Mouse (Mus musculus): ENCODE data around the gene Slc2a4.
"Not testable (repeated sequence)": the region's sequence is repeated elsewhere in the genome, so short reads cannot be mapped to it uniquely, and the experiment has no call there.

The Slc2a4 gene

DNA sequence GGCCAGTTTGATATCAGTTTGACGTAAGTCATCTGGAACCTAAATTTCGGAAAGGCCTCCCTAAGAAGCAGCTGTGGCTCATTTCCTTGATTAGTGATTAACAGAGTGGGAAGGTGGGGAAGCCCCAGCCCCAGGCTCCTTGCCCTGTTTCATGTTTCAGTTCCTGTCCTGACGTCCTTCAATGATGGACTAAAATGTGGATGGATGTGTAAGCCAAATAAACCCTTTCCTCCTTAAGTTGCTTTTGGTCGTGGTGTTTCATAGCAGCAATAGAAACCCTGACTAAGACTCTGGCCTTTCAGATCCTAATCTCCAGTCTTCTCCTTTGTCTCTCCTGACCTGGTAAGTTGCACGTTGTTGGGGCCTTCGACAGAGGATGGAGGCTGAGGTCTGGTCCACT, 22.2 kb upstream of the Slc2a4 start:
- no peak for DNase-seq

DNA sequence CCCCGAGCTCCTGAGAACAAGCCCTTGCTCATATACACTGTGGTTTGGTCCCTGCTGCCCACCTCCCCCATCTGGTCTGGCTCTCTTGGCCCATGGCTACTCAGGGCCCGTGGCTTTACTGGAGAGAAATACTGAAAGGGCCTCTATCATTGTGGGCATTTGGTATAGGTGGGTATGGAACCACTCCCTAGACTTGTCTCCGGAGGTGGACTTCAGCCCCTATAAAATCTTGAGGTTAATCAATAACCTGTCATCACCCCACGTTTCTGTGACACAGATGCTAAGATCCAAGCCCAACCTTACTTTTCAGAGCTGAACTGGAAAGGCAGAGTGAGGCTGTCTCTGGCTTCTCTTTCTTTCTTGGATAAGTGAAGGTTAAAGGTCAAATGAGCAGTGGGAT, 20.8 kb upstream of the Slc2a4 start:
- no peak for DNase-seq

DNA sequence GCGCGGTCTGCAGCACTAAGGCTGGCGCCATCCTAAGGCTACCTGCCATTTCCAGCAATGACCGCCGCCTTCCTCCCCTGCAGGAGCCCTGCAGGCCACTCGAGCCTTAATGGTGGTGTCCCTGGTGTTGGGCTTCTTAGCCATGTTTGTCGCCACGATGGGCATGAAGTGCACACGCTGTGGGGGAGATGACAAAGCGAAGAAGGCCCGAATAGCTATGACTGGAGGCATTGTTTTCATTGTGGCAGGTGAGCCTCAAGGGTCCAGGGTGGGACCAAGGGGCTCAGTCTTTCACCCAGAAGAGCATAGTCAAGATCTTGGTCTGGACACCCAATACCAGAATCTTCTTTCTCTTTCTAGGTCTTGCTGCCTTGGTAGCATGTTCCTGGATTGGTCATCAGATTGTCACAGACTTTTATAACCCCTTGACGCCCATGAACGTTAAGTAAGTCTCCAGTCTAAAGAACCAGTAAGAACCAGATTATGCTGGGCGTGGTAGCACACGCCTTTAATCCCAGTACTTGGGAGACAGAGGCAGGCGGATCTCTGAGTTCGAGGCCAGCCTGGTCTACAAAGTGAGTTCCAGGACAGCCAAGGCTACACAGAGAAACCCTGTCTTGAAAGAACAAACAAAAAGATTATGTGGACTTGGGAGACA, 19.0 kb upstream of the Slc2a4 start:
- DNase-seq = no peak

DNA sequence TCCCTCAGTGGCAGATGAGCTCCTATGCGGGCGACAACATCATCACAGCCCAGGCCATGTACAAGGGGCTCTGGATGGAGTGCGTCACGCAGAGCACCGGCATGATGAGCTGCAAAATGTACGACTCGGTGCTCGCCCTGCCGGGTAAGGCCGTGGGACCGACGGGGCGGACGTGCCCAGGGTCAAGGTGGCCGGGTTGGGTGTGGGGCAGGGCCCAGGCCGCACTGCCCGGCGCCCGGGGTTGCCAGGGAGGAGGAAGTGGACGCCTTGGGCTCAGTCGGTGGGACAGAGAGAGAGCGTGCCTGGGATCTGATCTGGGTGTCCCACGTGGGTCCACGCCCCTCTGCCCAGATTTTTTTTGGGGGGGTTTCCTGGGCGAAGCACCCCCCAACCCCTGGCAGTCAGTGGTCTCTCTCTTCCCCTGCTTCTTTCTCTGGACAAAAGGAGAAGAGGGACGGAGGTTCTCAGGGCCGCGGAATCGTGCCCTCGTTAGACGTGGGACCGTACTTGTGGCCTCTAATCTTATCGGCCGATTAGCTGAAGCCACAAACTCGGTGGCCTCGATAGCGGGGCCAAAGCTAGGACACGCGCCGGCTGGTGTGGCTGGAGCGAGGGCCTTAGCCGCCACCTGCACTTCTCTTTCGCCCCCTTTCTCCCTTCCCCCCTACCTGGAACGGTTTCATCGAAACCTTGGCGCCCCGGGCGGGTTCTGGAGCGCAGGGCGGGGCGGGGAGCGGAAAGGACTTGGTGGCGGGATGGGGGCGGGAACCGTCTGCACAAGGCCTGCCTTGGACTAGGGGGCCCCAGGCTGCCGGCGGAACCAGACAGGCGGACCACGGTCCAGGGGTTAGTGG, 18.2 kb upstream of the Slc2a4 start:
- DNase-seq = peak; percentile 25 to 27

DNA sequence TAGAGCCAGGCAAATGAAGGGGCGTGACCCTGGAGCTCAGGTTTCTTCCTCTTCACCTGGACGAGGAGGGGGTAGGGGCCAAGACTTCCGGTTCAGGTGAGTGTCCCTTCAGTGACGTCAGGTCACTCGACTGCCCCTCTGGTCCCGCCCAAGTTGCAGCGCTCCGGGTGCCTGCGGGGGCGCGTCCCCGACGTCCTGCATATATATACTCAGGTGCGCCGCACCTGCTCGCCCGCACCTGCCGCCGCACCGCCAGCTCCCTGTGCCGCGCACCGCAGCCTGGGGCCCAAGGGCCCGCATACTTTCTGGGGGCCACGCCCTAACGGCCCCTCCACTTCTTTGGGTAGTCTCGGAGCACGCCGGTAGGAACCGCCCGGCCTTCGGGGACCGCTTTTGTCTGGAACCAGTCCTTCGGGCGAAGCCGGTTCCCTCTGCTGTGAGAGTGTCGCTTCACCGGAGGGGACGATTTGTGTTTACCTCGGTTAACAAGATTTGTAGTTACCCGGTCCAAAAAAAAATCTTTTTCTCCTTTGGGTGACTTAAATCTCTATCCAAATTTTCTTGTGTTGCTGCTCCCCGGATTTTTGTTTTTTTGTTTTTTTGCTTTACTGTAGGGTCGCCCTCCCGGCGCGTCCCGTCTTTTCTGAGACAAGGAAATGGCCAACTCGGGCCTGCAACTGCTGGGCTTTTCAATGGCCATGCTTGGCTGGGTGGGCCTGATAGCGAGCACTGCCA, 17.4 kb upstream of the Slc2a4 start:
- peak in 1 of 2 experiments; percentile 32 for DNase-seq

DNA sequence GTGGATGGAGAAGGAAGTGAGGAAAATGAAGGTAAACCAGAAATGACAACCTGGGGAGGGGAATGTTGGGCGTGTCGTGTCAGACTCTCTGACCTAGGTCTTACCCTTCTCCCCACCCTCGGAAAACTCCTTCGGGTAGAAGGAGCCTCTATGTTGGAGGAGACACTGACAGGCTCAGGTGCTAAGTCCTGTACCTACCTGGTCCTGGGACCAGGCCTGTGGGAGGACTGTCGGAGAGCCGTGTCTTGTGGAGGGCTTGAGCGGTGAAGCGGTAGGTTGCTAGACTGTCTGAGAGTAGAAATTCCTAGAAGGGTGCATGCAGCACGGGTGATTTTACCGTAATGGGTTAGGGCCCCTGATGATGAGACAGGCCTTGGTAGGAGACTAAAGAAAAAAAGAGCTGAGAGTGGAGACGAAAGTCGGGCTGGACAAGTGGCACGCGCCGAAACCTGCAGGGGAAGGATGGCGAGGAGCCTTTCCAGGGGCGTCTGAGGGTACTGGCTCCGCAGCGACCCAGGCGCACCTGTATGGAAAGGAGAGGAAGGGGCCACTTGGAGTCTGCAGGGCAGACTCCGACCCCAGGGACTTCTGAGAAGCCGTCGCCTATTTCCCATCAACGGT, 16.8 kb upstream of the Slc2a4 start, which contains the start of gene Cldn7:
Gene Cldn7 (plus strand): TSS at position 130 of the 621 bp plus-strand sequence.
- DNase-seq = no peak

DNA sequence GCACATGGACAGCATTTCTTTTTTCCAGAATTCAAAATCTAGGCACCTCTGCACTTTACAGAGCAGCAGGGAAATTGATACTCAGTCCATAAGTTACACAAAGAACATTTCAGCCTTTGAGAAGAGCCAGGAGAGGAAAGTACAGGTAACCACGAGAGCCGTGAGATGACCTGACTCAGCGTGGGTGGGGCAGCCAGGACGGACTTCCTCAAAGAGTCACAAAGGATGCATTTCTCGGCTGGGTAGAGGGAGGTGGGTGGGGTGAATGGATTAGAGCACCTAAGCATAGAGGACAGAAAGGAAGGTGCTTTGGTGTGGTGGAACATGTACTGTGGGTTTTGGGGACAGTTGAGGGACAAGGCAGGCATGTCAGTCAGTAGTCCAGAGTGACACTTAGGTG, 13.9 kb upstream of the Slc2a4 start:
- DNase-seq = peak; percentile 24 to 45

DNA sequence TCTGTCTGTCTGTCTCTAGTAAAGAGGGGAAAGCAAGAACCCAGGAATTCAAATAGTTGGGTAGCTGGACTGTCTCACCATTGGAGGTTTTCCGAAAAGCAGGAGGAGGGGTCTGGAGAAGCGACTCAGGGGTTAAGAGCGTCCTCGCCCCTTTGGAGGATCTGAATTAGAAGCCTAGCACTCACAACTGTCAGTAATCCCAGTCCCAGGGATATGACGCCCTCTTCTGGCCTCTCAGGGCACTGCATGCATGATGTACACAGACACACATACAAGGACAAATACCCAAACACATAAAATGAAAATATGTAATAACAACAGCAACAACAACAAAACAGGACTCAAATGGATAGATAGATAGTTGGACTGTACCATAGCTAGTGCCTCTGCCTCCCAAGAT, 12.6 kb upstream of the Slc2a4 start:
- DNase-seq = peak; percentile 40 to 51

DNA sequence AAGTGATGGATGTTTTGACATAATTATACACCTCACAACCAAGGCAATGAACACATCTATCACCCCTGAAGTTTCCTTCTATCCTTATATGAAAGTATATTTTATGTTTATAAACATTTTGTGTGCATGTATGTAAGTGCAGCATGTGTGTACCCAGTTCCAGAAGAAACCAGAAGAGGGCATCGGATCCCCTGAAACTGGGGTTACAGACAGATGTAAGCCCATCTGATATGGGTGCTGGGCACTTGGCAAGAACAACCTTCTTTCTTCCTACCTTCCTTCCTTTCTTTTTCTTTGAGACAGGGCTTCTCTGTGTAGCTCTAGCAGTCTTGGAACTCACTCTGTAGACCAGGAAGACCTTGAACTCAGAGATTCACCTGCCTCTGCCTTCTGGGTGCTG, 8.2 kb upstream of the Slc2a4 start:
- DNase-seq = peak in 1 of 2 experiments; percentile 26

DNA sequence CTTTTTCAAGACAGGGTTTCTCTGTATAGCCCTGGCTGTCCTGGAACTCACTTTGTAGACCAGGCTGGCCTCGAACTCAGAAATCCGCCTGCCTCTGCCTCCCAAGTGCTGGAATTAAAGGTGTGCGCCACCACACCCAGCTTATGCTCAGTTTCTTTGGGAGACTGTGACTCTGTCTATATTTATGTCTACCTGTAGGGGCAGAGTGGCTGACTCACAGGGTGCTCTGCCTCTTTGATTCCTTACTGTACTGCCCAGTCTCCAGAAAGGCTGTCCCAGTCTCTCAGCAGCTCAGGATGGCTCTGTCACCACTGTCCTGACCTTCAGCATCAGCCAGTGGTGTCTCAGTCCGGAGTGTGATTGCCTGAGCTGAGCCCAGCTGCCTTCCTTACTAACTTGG, 7.6 kb upstream of the Slc2a4 start:
- DNase-seq = not testable (repeated sequence)

DNA sequence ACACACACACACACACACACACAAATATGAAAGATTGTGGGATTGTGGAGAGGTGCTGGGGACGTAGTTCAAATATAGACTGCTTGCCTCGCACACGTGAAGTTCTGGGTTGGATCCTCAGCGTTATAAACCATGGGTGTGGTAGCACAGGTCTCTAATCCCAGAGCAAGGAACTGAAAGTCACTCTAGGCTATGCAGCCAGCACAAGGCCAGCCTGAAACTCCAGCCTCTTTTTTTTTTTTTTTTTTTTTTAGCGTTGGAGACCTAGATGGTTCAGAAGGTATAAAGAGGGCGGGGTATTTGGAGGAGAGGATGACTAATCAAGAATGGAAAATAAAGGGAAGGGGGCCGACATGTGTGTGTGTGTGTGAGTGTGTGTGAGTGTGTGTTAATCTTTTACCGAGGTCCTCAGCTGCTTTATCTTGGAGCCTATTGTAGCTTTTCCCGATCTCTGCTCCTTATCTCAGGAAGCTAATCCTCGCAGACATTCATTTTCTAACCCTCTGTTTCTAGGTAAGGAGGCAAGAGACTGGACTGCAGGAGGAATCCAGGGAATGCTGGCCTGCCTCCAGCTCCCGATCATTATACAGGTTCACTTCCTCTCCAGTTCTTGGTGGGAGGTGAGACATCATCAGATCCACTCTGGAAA, 5.4 kb upstream of the Slc2a4 start:
- DNase-seq = no peak

DNA sequence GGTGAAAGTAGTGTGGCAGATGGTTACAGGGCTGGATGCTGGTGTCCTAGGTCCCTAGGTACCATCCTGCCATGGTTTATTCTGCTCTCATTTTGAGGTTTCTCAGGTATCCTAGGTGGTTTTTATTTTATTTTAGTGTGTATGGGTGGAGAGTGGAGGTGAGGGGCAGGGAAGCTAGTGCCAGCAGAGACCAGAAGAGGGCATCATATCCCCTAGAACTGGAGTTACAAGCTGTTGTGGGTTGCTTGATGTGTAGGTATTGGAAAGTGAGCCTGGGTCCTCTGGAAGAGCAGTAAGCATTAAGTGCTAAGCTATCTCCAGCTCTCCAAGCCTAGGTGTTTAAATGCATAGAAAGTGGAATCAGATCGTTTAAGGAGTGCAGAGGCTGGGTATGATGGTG, 4.3 kb upstream of the Slc2a4 start:
- no peak for DNase-seq

DNA sequence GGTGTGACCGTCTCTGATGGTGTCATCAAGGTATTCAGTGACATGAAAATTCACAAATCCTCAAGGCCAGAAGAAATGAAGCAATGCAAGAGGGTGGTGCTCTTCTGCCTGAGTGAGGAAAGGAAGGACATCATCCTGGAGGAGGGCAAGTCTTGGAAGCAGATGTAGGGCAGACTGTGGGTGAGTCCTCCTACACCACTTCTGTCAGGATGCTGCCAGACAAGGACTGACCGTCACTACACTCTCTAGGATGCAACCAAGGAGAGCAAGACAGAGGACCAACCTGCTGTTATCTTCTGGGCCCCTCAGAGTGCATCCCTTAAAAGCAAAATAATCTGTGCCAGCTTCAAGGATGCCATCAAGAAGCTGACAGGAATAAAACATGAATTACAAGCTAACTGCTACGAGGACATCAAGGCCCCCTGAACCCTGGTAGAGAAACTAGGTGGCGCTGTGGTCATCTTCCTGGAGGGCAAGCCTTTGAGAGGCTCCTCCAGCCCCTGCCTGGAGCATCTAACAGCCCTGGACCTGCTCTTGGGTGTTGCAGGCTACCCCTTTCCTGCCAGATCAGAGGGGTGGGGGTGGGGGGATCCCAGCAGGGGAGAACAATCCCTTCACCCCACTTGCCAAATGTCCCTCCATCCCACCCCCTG, 2.9 kb upstream of the Slc2a4 start:
- DNase-seq = peak; percentile 42 to 44

DNA sequence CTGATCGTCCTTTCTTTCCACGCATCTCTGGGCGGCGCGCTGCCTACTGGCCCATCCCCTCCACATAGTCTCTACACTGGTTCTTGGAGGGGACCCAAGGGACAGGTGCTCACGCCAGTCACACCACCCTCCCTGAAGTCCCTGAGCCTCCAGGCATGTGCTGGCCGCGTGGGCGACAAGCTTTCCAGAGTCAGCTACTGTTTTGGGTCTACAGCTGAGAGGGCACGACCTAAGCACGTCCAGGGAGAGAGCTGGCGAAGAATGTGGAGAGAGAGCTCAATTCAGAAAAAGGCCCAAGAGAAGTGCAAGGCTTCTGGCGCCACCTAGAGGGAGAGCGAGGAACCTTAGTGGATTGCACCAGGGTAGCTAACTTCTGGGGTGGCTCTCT, 769 bp upstream of the Slc2a4 start:
- DNase-seq = peak; percentile 92 to 93

DNA sequence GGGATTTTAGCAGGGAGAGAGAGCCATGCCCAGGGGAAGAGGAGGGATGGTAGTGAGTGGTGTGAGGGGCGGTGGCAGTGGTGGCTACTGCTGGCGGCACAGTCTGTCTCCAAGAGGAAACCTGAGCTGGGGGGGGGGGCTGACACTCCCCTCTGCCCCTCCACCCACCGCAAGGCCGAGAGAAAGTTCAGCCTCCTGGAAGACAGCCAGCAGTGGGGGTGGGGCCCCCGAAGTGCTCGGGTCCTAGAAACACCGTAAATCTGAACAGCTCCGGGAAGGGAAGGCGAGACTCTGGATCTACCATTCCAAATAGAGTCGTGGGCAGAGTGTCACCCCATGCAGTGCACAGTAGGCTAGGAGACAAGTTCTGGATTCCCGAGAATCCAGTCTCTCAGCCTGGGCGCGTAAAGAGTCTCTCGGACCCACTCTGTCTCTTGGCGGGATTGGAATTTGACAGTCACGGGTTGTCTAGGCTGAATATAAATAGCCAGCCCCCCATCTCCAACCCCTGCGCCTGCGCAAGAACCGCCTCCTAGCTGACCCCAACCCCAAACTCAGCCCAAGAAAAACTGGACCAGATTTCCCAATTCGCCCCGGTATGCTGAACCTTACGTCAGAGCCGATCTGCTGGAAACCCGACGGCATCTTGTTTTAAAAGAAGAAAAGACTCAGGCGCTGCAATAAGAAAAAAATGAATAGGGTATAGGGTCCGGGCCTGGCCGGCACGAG, 487 bp downstream of the Slc2a4 start:
- DNase-seq = no peak

DNA sequence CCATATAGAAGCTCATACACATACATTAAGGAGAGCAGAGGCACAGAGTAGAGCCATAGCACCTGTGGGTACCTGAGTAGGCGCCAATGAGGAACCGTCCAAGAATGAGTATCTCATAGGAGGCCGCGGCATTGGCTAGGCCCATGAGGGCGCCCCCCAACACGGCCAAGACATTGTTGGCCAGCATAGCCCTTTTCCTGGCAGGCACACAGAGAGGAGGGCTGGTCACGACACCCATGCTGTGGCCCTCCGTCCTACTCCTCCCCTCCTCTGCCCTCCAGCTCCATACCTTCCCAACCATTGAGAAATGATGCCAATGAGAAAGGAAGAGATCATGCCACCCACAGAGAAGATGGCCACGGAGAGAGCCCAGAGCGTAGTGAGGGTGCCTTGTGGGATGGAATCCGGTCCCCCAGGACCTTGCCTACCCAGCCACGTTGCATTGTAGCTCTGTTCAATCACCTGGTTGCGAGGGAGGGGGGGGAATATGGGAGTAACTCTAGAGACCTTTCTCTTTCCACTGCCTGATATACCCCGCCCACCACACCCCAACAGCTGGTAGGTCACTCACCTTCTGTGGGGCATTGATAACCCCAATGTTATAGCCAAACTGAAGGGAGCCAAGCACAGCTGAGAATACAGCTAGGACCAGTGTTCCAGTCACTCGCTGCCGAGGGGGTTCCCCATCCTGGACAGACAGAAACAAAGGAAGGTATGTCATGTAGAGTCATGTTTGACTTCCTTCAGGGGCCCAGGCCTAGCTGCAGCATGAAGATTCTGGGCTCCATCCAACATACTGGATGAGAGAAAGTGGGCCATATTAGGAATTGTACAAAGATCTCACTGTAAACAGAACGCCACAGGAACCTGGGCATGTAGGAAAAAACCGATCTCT, 1.7 kb downstream of the Slc2a4 start:
- no peak for DNase-seq

DNA sequence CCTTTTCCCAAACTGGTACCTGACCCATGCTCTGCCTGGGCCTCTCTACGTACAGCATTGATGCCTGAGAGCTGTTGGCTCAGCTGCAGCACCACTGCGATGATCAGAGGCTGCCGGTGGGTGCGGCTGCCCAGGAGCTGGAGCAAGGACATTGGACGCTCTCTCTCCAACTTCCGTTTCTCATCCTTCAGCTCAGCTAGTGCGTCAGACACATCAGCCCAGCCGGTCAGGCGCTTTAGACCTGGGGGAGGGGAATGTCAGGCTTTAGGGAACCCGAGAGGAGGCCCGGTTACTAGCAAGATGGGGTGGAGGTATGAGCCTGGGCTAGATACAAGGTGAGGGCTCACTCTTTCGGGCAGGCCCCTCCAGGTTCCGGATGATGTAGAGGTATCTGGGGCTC, 2.8 kb downstream of the Slc2a4 start:
- no peak for DNase-seq

DNA sequence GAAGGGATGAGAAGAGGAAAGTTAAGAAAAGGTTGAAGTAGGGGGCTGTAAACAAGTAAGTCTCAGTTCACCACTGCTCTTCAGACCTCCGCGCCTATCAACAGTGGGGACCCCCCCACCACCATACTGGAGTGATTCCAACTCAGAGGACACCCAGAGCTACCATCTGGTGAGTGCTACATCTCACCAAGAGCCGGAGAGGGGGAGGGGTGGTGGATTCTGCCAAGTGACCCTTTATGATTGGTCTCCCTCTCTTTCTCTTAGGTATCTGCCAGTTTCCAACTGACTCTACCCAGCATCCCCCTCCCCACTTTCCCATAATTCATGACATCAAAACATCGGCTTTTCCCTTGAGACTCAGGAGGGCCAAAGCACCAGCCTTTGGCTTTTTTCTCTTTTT, 7.0 kb downstream of the Slc2a4 start:
- DNase-seq = no peak

DNA sequence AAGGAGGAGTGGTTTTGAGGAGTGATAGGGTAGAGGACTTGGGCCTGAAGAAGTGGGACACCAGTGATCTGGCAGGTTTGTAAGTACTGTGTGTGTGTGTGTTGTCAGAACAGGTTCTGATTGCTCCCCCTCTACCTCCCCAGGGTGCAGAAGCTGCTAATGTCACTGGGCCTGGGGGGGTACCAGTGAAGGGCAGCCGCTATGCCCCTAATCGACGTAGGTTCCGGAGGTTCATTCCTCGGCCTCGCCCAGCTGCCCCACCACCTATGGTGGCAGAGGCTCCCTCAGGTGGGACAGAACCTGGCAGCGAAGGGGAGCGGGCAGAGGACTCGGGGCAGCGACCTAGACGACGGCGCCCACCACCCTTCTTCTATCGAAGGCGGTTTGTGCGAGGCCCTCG, 8.3 kb downstream of the Slc2a4 start:
- DNase-seq = no peak

DNA sequence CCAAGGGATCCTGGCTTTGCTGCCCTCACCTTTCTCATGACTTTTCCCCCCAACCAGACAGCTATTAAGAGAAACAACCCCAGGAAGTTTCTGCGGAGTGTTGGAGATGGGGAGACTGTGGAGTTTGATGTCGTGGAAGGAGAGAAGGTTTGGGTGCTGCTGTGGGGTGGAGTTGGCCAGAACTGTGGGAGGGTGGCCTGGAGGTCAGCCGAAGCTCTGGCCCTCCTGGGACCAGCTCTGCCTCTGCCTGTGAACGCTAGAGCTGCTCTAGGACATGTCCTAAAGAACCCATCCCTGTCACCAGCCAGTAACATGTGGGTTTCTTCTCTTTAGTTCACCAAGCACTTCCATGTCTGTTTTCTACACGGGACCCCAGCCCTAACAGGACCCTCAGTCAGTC, 8.8 kb downstream of the Slc2a4 start:
- no peak for DNase-seq
